Mouse (Mus musculus) cortical plate, adult 2 months (tissue): ENCODE data around the gene Zc3hav1l.

Experiments
- CTCF ChIP-seq: fragments of 200-500 bp; IDR thresholded peaks from 2 replicates; pipeline ENCODE4 v1.5.1; 2011; ENCODE audit warnings: mild to moderate bottlenecking, control low read depth, low read length; ENCODE audit not compliant: insufficient read depth; ENCODE audit errors: extremely low read depth
- POLR2A ChIP-seq: fragments of 200-500 bp; IDR thresholded peaks from 2 replicates; pipeline ENCODE4 v1.6.1; 2011; ENCODE audit warnings: mild to moderate bottlenecking, low read length, control low read depth; ENCODE audit not compliant: insufficient read depth; ENCODE audit errors: extremely low read depth

- no peak for TF ChIP-seq CTCF
- no peak for TF ChIP-seq POLR2A
Measured at GRCm38 (mm10) chr6:38240618-38241017, 58.4 kb downstream of the Zc3hav1l start.
